Mouse (Mus musculus) urinary bladder, adult 2 months (tissue): ENCODE results near the gene Selenbp2. TPM values are rescaled to one million over a fixed set of nuclear protein-coding genes. Genes with fewer than 3 reads are reported as not detected.
"Not testable (repeated sequence)": the region's sequence is repeated elsewhere in the genome, so short reads cannot be mapped to it uniquely, and the experiment has no call there.

Experiments
- DNase-seq: peaks from one replicate; pipeline ENCODE4 v3.0.0; 2022; ENCODE audit warnings: low spot score
- polyA plus RNA-seq: library from polyadenylated mRNA; depleted of rRNA; stranded (reverse); fragments of >200 nt; gene quantifications from 2 replicates; pipeline ENCODE4 v1.2.3, GENCODE M21; 2012; rRNA removed

Selenbp2 gene
- 5.1 and 5.9 TPM in 2 replicates for polyA plus RNA-seq

- DNase-seq: no peak
These were observed at the start of gene Selenbp2 for GRCm38 (mm10) chr3:94693329-94693825. Gene Selenbp2, plus strand, starts transcription at chr3:94693556.

- DNase-seq: no peak
These were observed 44.4 kb upstream of the Selenbp2 start for GRCm38 (mm10) chr3:94648755-94649590.

- DNase-seq: no peak
These were observed 42.9 kb upstream of the Selenbp2 start for GRCm38 (mm10) chr3:94650409-94650808.

GRCm38 (mm10) chr3:94653967-94654366 is 39.4 kb upstream of the Selenbp2 start:
- DNase-seq: not testable (repeated sequence)

- DNase-seq: not testable (repeated sequence)
These were observed 35.3 kb upstream of the Selenbp2 start for GRCm38 (mm10) chr3:94657852-94658739.

GRCm38 (mm10) chr3:94658740-94659095 is 34.6 kb upstream of the Selenbp2 start, which contains the start of gene Tuft1:
Gene Tuft1, minus strand, starts transcription at chr3:94658872.
- peak; percentile 64 for DNase-seq

GRCm38 (mm10) chr3:94659142-94659748 is 34.1 kb upstream of the Selenbp2 start:
- not testable (repeated sequence) for DNase-seq

GRCm38 (mm10) chr3:94660841-94661240 is 32.5 kb upstream of the Selenbp2 start:
- DNase-seq: not testable (repeated sequence)

GRCm38 (mm10) chr3:94665060-94665802 is 28.1 kb upstream of the Selenbp2 start:
- not testable (repeated sequence) for DNase-seq

- DNase-seq: not testable (repeated sequence)
These were observed 27.5 kb upstream of the Selenbp2 start for GRCm38 (mm10) chr3:94665896-94666295.

- DNase-seq: not testable (repeated sequence)
These were observed 18.3 kb upstream of the Selenbp2 start for GRCm38 (mm10) chr3:94675101-94675500.

GRCm38 (mm10) chr3:94679351-94679841 is 14.0 kb upstream of the Selenbp2 start:
- no peak for DNase-seq

- not testable (repeated sequence) for DNase-seq
These were observed 13.3 kb upstream of the Selenbp2 start for GRCm38 (mm10) chr3:94680032-94680431.

GRCm38 (mm10) chr3:94680783-94681182 is 12.6 kb upstream of the Selenbp2 start:
- DNase-seq: no peak

GRCm38 (mm10) chr3:94683646-94684045 is 9.7 kb upstream of the Selenbp2 start:
- no peak for DNase-seq

GRCm38 (mm10) chr3:94685989-94686772 is 7.2 kb upstream of the Selenbp2 start:
- not testable (repeated sequence) for DNase-seq

- not testable (repeated sequence) for DNase-seq
These were observed 4.7 kb upstream of the Selenbp2 start for GRCm38 (mm10) chr3:94688698-94689097.

GRCm38 (mm10) chr3:94689195-94689594 is 4.2 kb upstream of the Selenbp2 start:
- not testable (repeated sequence) for DNase-seq

GRCm38 (mm10) chr3:94690162-94690561 is 3.2 kb upstream of the Selenbp2 start:
- not testable (repeated sequence) for DNase-seq
